Mouse (Mus musculus) cerebellum, postnatal 14 days (tissue): Measurements from ENCODE around the gene Vmn2r56.
"Not testable (repeated sequence)": the region's sequence is repeated elsewhere in the genome, so short reads cannot be mapped to it uniquely, and the experiment has no call there.

ENCODE experiments used
- DNase-seq, 2 experiments: peaks; one replicate each; pipeline ENCODE4 v3.0.0; 2021; ENCODE audit warnings: mixed read lengths in 2 of 2

The Vmn2r56 gene

GRCm38 (mm10) chr7:12734904-12735303, at the start of gene Vmn2r56:
Gene Vmn2r56, minus strand, starts transcription at chr7:12735004.
- no peak for DNase-seq

GRCm38 (mm10) chr7:12780151-12780830, 45.5 kb upstream of the Vmn2r56 start:
- peak; percentile 98 for DNase-seq

- DNase-seq: no peak
Measured at GRCm38 (mm10) chr7:12779782-12780150, 45.0 kb upstream of the Vmn2r56 start.

- peak; percentile 12 to 33 for DNase-seq
Measured at GRCm38 (mm10) chr7:12779141-12779540, 44.3 kb upstream of the Vmn2r56 start.

GRCm38 (mm10) chr7:12774606-12775005, 39.8 kb upstream of the Vmn2r56 start:
- DNase-seq: peak; percentile 89 to 90

GRCm38 (mm10) chr7:12774111-12774510, 39.3 kb upstream of the Vmn2r56 start:
- DNase-seq: peak; percentile 47 to 64

- DNase-seq: peak; percentile 5 to 14
Measured at GRCm38 (mm10) chr7:12749431-12750198, 14.8 kb upstream of the Vmn2r56 start.

GRCm38 (mm10) chr7:12684903-12685302, 49.9 kb downstream of the Vmn2r56 start, which contains the start of gene Vmn2r55:
Gene Vmn2r55, minus strand, starts transcription at chr7:12685003.
- not testable (repeated sequence) for DNase-seq

- DNase-seq: not testable (repeated sequence)
Measured at GRCm38 (mm10) chr7:12640219-12640618, 94.6 kb downstream of the Vmn2r56 start, which contains the start of gene Vmn2r54. Gene Vmn2r54, minus strand, starts transcription at chr7:12640319.
